Mouse (Mus musculus) urinary bladder, adult 2 months (tissue): Measurements from ENCODE around the gene Chchd2. TPM values are rescaled to one million over a fixed set of nuclear protein-coding genes. Genes with fewer than 3 reads are reported as not detected.

ENCODE experiments used
- DNase-seq: peaks from one replicate; pipeline ENCODE4 v3.0.0; 2022; ENCODE audit warnings: low spot score
- polyA plus RNA-seq: library from polyadenylated mRNA; depleted of rRNA; stranded (reverse); fragments of >200 nt; gene quantifications from 2 replicates; pipeline ENCODE4 v1.2.3, GENCODE M21; 2012; rRNA removed

The Chchd2 gene
- polyA plus RNA-seq, 1 experiment, result 694 TPM

- no peak for DNase-seq
Measured at GRCm38 (mm10) chr5:129878946-129879345, 8.3 kb downstream of the Chchd2 start.

DNA sequence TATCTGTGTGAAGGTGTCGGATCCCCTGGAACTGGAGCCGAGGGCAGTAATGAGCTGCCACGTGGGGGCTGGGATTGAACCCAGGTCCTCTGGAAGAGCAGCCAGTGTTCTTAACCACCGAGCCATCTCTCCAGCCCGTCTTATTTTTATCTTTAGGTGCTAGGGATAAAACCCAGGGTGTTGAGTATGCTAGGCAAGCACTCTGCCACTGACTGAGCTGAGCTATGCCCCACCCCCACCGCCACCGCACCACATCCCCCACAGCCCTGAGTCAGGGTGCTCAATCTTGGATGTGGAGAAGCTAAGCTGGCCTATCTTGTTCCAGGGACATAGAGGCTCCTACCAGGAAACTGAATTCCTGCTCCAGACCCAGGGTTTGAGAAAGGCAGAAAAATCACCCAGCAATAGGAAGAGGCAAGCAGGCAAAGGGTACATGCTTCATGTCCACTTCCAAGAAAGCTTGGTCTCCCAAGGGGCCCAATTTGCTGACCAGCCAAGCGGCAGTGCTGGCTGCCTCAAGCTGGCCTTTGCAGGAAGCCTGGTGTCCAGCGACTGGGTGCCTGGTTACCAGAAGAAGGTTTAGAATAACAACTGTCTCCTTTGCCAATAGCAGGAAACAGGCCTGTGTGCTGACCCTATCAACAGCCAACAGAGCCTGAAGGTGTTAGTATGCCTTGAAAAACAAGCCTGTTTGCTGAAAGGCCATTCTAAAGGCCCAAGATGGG lies 9.4 kb downstream of the Chchd2 start:
- no peak for DNase-seq

GRCm38 (mm10) chr5:129875098-129875497 lies 12.2 kb downstream of the Chchd2 start:
- no peak for DNase-seq

DNA sequence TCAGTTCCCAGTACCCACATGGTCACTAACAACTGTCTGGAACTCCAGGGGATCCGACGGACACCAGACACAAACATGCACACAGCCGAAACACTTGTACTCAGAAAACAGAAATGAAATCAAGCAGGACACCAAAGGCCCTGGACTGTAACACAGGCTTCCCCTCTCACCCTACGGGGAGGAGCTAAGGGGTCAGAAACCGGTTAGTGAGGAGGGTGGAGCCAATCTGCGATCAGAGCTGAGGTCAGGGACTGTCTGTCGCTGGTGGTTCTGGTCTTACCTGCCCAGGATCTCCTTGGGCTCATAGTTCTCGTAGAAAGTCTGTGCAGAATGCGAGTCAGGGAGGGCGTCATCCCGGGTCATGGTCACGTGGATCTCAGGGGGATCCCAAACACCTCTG lies 13.3 kb downstream of the Chchd2 start:
- no peak for DNase-seq

GRCm38 (mm10) chr5:129871238-129871637 lies 16.0 kb downstream of the Chchd2 start:
- DNase-seq, result no peak

DNA sequence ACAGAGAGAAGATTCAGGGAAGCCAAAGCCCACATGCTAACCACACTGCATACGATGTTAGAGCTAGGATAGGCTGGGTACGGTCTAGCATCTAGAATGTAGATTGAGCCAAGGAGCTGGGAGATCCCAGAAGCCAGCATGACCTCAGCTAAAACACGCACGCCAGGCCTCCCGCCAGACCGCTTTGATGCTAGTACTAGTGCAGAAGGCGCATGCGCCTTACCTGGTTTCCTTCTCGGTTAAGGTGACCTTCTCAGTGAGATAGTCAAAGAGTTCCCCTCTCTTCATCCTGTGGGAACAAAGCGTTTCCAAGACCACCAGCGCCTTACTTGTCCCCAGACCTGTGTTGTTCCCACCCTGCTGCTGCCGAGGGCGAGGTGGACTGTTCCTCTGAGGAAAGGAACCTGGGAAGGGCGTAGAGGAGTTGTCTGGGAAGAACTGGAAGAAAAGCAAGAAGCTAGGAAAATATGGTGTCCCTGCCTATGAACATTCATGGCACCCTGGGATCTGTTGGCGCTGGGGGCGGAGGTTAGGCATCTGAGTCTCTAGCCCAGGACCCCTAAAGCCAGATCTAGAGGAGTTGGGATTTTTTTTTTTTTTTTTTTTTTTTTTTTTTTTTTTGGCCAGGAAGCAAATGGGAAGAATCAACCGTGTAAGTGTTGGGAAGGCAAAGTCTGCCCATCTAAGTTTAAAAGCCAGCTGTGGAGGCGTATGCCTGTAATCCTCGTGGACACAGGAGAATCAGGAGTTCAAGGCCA lies 17.9 kb downstream of the Chchd2 start:
- no peak for DNase-seq

DNA sequence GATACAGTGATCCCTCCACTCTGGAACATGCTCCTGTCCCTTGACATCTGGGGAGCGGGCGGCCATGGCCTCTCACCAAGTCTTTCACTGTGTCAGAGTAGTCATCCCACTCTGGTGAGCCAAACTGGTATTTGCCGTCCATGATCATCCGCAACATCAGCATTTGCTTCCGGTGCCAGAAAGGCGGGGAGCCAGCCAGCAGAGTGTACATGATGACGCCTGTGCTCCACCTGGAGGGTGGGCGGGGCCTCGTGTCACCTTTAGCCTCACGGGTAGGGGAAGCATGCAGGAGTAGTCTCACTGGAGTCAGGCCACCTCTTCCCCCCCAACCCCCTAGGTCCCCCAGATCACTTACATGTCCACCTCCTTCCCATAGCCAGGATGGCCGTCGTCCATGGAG lies 21.4 kb downstream of the Chchd2 start:
- no peak for DNase-seq

GRCm38 (mm10) chr5:129864467-129864866 lies 22.8 kb downstream of the Chchd2 start:
- DNase-seq, result no peak

GRCm38 (mm10) chr5:129862325-129862724 lies 24.9 kb downstream of the Chchd2 start:
- DNase-seq, result no peak

DNA sequence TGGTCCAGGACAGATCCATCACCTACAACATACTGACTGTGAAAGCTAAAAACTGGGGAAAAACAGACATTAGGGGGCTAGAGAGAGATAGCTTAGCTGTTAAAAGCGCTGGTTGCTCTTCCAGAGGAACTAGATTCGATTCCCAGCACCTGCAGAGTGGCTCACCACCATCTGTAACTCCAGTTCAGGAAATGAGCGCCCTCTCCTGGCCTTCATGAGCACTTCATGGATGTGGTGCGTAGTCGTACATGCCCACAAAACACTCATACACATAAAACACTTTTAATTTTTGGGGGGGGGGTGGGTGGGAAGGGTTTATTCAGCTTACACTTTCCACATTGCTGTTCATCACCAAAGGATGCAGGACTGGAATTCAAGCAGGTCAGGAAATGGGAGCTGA lies 30.9 kb downstream of the Chchd2 start:
- no peak for DNase-seq

DNA sequence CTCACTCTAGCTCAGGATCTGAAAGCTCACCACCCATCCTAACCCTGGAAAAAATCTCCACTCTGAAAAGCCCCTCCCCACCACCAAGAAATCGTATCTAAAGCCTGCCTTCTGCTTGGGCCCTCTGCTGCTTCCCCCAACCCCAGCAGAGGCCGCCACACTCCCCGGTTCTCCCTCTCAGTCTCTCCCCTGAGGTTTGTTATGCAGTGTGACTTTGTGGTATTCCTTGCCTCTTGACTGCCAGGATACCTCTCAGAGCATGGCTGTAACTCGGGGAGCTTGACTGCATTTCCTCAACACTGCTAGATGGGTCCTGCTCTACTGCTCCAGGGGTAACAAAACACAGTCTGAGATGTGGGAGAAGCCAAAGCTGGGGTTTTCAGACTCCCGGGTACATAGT lies 32.1 kb downstream of the Chchd2 start:
- no peak for DNase-seq

- DNase-seq, result no peak
Measured at GRCm38 (mm10) chr5:129847558-129847820, 39.8 kb downstream of the Chchd2 start.

GRCm38 (mm10) chr5:129846752-129847557 lies 40.3 kb downstream of the Chchd2 start, which contains the start of gene Sumf2:
TSS of gene Sumf2 (plus strand) at chr5:129846986.
- DNase-seq, result peak; percentile 94

DNA sequence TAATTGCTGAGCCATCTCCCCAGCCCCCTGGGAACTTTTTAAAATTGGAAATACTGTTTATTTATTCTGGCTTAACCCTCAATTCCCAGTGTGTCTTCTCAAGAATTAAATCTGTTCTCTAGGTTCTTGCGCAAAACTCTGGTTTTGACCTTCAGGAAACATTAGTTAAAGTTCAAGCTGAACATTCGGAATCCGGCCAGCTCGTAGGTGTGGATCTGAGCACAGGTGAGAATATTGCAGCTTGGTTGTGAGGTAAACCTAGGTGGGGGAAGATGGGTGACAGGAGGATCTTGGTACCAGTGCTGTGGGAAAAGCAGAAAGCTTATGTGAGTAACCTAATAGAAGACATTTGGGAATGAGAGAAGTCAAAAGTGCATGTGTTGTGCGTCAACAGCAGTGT lies 42.4 kb downstream of the Chchd2 start:
- no peak for DNase-seq

Other genes with a start within 250 kb of the Chchd2 start
- 3.5 and 3.7 TPM in 2 replicates for gene Zfp11, start 217.4 kb downstream of the Chchd2 start, polyA plus RNA-seq
- not detected in 2 replicates for gene Sept14, start 179.0 kb downstream of the Chchd2 start, polyA plus RNA-seq
- 79.1 and 92.5 TPM in 2 replicates for gene Mrps17, start 172.0 kb downstream of the Chchd2 start, polyA plus RNA-seq
- 73.3 and 82.2 TPM in 2 replicates for gene Nipsnap2, start 162.4 kb downstream of the Chchd2 start, polyA plus RNA-seq
- gene Psph, start 100.0 kb downstream of the Chchd2 start, polyA plus RNA-seq, result 10.5 and 13.2 TPM in 2 replicates
- gene Sumf2, start 40.5 kb downstream of the Chchd2 start, polyA plus RNA-seq, result 12.4 and 16.2 TPM in 2 replicates
- 1.9 and 2.3 TPM in 2 replicates for gene Zbed5, start 8.3 kb upstream of the Chchd2 start, polyA plus RNA-seq
- 4.2 and 4.6 TPM in 2 replicates for gene Phkg1, start 11.1 kb upstream of the Chchd2 start, polyA plus RNA-seq
- 7.4 and 10.5 TPM in 2 replicates for gene Nupr1l, start 21.1 kb upstream of the Chchd2 start, polyA plus RNA-seq
- gene Vkorc1l1, start 54.5 kb upstream of the Chchd2 start, polyA plus RNA-seq, result 19.1 and 20.7 TPM in 2 replicates
- gene Gusb, start 115.6 kb upstream of the Chchd2 start, polyA plus RNA-seq, result 42.0 and 43.1 TPM in 2 replicates
- 20.1 and 20.8 TPM in 2 replicates for gene Asl, start 141.8 kb upstream of the Chchd2 start, polyA plus RNA-seq
- gene Crcp, start 141.8 kb upstream of the Chchd2 start, polyA plus RNA-seq, result 26.6 and 28.6 TPM in 2 replicates
- 77.9 and 89.4 TPM in 2 replicates for gene Tpst1, start 185.9 kb upstream of the Chchd2 start, polyA plus RNA-seq